Mouse (Mus musculus) layer of hippocampus, postnatal 36 days (tissue): Measurements from ENCODE around the gene Dgcr8. TPM values are rescaled to one million over a fixed set of nuclear protein-coding genes. Genes with fewer than 3 reads are reported as not detected.
A peak's percentile ranks its signal among the peaks of the same experiment; 100 is the strongest.
"Not testable (repeated sequence)": the region's sequence is repeated elsewhere in the genome, so short reads cannot be mapped to it uniquely, and the experiment has no call there.

Experiments used
- DNase-seq, 2 experiments: peaks; one replicate each; pipeline ENCODE4 v3.0.0; 2022
- total RNA-seq, 2 experiments: library from RNA; stranded (reverse); gene quantifications; 2 replicates each; pipeline ENCODE4 v1.2.3; 2021

Dgcr8 gene
- 10 to 100 TPM; 45.1 to 50.2 TPM for total RNA-seq

- peak; percentile 98 to 99 for DNase-seq
These were observed at the start of gene Dgcr8 for GRCm38 (mm10) chr16:18289067-18289588. TSS of gene Dgcr8 (minus strand) at chr16:18289246.

- DNase-seq: no peak
These were observed 48.2 kb upstream of the Dgcr8 start for GRCm38 (mm10) chr16:18337261-18337660.

- DNase-seq: no peak
These were observed 46.9 kb upstream of the Dgcr8 start for GRCm38 (mm10) chr16:18335981-18336380.

GRCm38 (mm10) chr16:18333976-18334375 is 44.9 kb upstream of the Dgcr8 start:
- no peak for DNase-seq

GRCm38 (mm10) chr16:18328524-18328923 is 39.5 kb upstream of the Dgcr8 start:
- no peak for DNase-seq

GRCm38 (mm10) chr16:18327936-18328335 is 38.9 kb upstream of the Dgcr8 start:
- no peak for DNase-seq

- no peak for DNase-seq
These were observed 36.7 kb upstream of the Dgcr8 start for GRCm38 (mm10) chr16:18325741-18326140.

GRCm38 (mm10) chr16:18324031-18324430 is 35.0 kb upstream of the Dgcr8 start:
- no peak for DNase-seq

- DNase-seq: no peak
These were observed 34.4 kb upstream of the Dgcr8 start for GRCm38 (mm10) chr16:18323460-18323859.

- no peak for DNase-seq
These were observed 32.4 kb upstream of the Dgcr8 start for GRCm38 (mm10) chr16:18321443-18321842.

GRCm38 (mm10) chr16:18318992-18319391 is 29.9 kb upstream of the Dgcr8 start:
- no peak for DNase-seq

GRCm38 (mm10) chr16:18308159-18308558 is 19.1 kb upstream of the Dgcr8 start:
- DNase-seq: no peak

GRCm38 (mm10) chr16:18289614-18290013 is 568 bp upstream of the Dgcr8 start:
- not testable (repeated sequence) for DNase-seq

- DNase-seq: peak in 1 of 2 experiments; percentile 62
These were observed 425 bp downstream of the Dgcr8 start for GRCm38 (mm10) chr16:18288581-18289061.

- no peak for DNase-seq
These were observed 880 bp downstream of the Dgcr8 start for GRCm38 (mm10) chr16:18288166-18288565.

GRCm38 (mm10) chr16:18275166-18275565 is 13.9 kb downstream of the Dgcr8 start:
- DNase-seq: no peak

- no peak for DNase-seq
These were observed 20.9 kb downstream of the Dgcr8 start for GRCm38 (mm10) chr16:18268182-18268581.

- no peak for DNase-seq
These were observed 24.0 kb downstream of the Dgcr8 start for GRCm38 (mm10) chr16:18265024-18265423.

GRCm38 (mm10) chr16:18258221-18258620 is 30.8 kb downstream of the Dgcr8 start, which contains the start of gene Gm49776:
TSS of gene Gm49776 (minus strand) at chr16:18258321.
- DNase-seq: no peak

GRCm38 (mm10) chr16:18253866-18254265 is 35.2 kb downstream of the Dgcr8 start:
- DNase-seq: no peak

- DNase-seq: no peak
These were observed 36.3 kb downstream of the Dgcr8 start for GRCm38 (mm10) chr16:18252736-18253135.

- no peak for DNase-seq
These were observed 37.9 kb downstream of the Dgcr8 start for GRCm38 (mm10) chr16:18250828-18251790.

- no peak for DNase-seq
These were observed 38.8 kb downstream of the Dgcr8 start for GRCm38 (mm10) chr16:18250231-18250630.
